Mouse (Mus musculus) kidney, adult 2 months (tissue): ENCODE measurements around the gene Rundc3b. TPM values are rescaled to one million over a fixed set of nuclear protein-coding genes. Genes with fewer than 3 reads are reported as not detected.

Experiments used
- DNase-seq: peaks from one replicate; pipeline ENCODE4 v3.0.0; 2021
- H3K27ac ChIP-seq: fragments of 200-500 bp; 2 replicates; pipeline ENCODE4 v1.5.1; 2012; ENCODE audit warnings: low read depth, low read length, control low read depth, inconsistent platforms; ENCODE audit not compliant: insufficient read depth
- H3K27me3 ChIP-seq: fragments of 200-500 bp; replicated peaks from 2 replicates; pipeline ENCODE4 v1.6.1; 2012; ENCODE audit warnings: mild to moderate bottlenecking, moderate library complexity, low read length, inconsistent platforms; ENCODE audit not compliant: control insufficient read depth, insufficient read depth
- H3K36me3 ChIP-seq: fragments of 200-500 bp; 2 replicates; pipeline ENCODE4 v1.6.1; 2012; ENCODE audit warnings: mild to moderate bottlenecking, moderate library complexity, low read length, inconsistent platforms; ENCODE audit not compliant: control insufficient read depth, insufficient read depth
- H3K4me1 ChIP-seq: fragments of 200-500 bp; 2 replicates; pipeline ENCODE4 v1.6.1; 2011; ENCODE audit warnings: low read length; ENCODE audit not compliant: control insufficient read depth, insufficient read depth
- H3K4me3 ChIP-seq: fragments of 200-500 bp; 2 replicates; pipeline ENCODE4 v1.5.1; 2011; ENCODE audit warnings: mild to moderate bottlenecking, low read depth, low read length, control low read depth; ENCODE audit not compliant: insufficient read depth
- CTCF ChIP-seq: fragments of 200-500 bp; conservative IDR thresholded peaks from 2 replicates; pipeline ENCODE4 v1.5.1; 2011; ENCODE audit warnings: low read depth, mild to moderate bottlenecking, control low read depth, low read length, moderate library complexity, mixed read lengths; ENCODE audit not compliant: insufficient read depth, insufficient read length
- POLR2A ChIP-seq: fragments of 200-500 bp; IDR thresholded peaks from one replicate; pipeline ENCODE4 v1.6.1; 2011; ENCODE audit warnings: low read depth, low read length, control low read depth
- WGBS: fragments of 180-500 bp; shearing (Covaris S2); methylation state at CpG from one replicate; pipeline ENCODE4 v1.1.7; 2018; 5-methylcytosine and 5-hydroxymethylcytosine counted together
- polyA plus RNA-seq: library from polyadenylated mRNA; depleted of rRNA; stranded (reverse); fragments of >200 nt; gene quantifications from 2 replicates; pipeline ENCODE4 v1.2.3, GENCODE M21; 2012

Rundc3b gene
- polyA plus RNA-seq, 1 experiment = 0.53 TPM

GRCm38 (mm10) chr5:8648774-8649173 is 26.0 kb upstream of the Rundc3b start:
- no peak overlapping the region for H3K4me3 ChIP-seq
- no peak overlapping the region for H3K27ac ChIP-seq
- no peaks in the 10 kb centered on the region for H3K36me3 ChIP-seq
- TF ChIP-seq POLR2A (no peak), CTCF (no peak)
- no peaks in the 10 kb centered on the region for H3K27me3 ChIP-seq
- no peak for DNase-seq
- no peaks in the 10 kb centered on the region for H3K4me1 ChIP-seq

- no peaks in the 10 kb centered on the region for H3K36me3 ChIP-seq
- no peaks in the 10 kb centered on the region for H3K4me1 ChIP-seq
- H3K27me3 ChIP-seq = no peaks in the 10 kb centered on the region
- no peak overlapping the region for H3K27ac ChIP-seq
- 53% methylated on average over 4 of the region's 4 CpGs for WGBS
- no peak for TF ChIP-seq POLR2A
- TF ChIP-seq CTCF = no peak
- peak; percentile 52 for DNase-seq
- no peak overlapping the region for H3K4me3 ChIP-seq
Observed at GRCm38 (mm10) chr5:8648300-8648699, 25.5 kb upstream of the Rundc3b start.

GRCm38 (mm10) chr5:8634489-8634975 is 11.8 kb upstream of the Rundc3b start:
- no peak for DNase-seq
- H3K36me3 ChIP-seq = no peaks in the 10 kb centered on the region
- no peaks in the 10 kb centered on the region for H3K4me1 ChIP-seq
- TF ChIP-seq CTCF = no peak
- no peak for TF ChIP-seq POLR2A
- no peak overlapping the region for H3K27ac ChIP-seq
- H3K4me3 ChIP-seq = no peak overlapping the region
- no peaks in the 10 kb centered on the region for H3K27me3 ChIP-seq

- no peak for TF ChIP-seq CTCF
- TF ChIP-seq POLR2A = no peak
- no peak for DNase-seq
- no peaks in the 10 kb centered on the region for H3K27me3 ChIP-seq
- no peak overlapping the region for H3K27ac ChIP-seq
- H3K4me1 ChIP-seq = no peaks in the 10 kb centered on the region
- 74% methylated on average over 3 of the region's 3 CpGs for WGBS
- no peaks in the 10 kb centered on the region for H3K36me3 ChIP-seq
- no peak overlapping the region for H3K4me3 ChIP-seq
Observed at GRCm38 (mm10) chr5:8632901-8633300, 10.1 kb upstream of the Rundc3b start.

GRCm38 (mm10) chr5:8622071-8622595 is 619 bp downstream of the Rundc3b start:
- peak; percentile 54 for DNase-seq
- TF ChIP-seq POLR2A = no peak
- TF ChIP-seq CTCF = no peak
- 1% methylated on average over 45 of the region's 49 CpGs for WGBS
- Histone ChIP-seq H3K4me3 (peak overlapping the region; percentile 69), H3K4me1 (no peaks in the 10 kb centered on the region), H3K36me3 (no peaks in the 10 kb centered on the region), H3K27me3 (no peaks in the 10 kb centered on the region), H3K27ac (no peak overlapping the region)

GRCm38 (mm10) chr5:8571118-8571517 is 51.6 kb downstream of the Rundc3b start:
- Histone ChIP-seq H3K27me3 (no peaks in the 10 kb centered on the region), H3K27ac (no peak overlapping the region), H3K4me3 (no peak overlapping the region), H3K4me1 (no peaks in the 10 kb centered on the region), H3K36me3 (no peaks in the 10 kb centered on the region)
- no peak for DNase-seq
- TF ChIP-seq CTCF (no peak), POLR2A (no peak)
- 53% methylated on average over 3 of the region's 3 CpGs for WGBS

GRCm38 (mm10) chr5:8566867-8567266 is 55.9 kb downstream of the Rundc3b start:
- WGBS = 59% methylated on average over 3 of the region's 3 CpGs
- DNase-seq = no peak

GRCm38 (mm10) chr5:8544512-8544911 is 78.2 kb downstream of the Rundc3b start:
- Histone ChIP-seq H3K4me3 (no peak overlapping the region), H3K36me3 (no peaks in the 10 kb centered on the region), H3K27me3 (no peaks in the 10 kb centered on the region), H3K27ac (no peak overlapping the region), H3K4me1 (no peaks in the 10 kb centered on the region)
- no peak for DNase-seq
- 47% methylated on average over 3 of the region's 5 CpGs for WGBS
- TF ChIP-seq POLR2A (no peak), CTCF (no peak)

More at GRCm38 (mm10) chr5:8566867-8567266, 55.9 kb downstream of the Rundc3b start:
- Histone ChIP-seq H3K4me3 (no peak overlapping the region), H3K36me3 (no peaks in the 10 kb centered on the region), H3K4me1 (no peaks in the 10 kb centered on the region), H3K27me3 (no peaks in the 10 kb centered on the region), H3K27ac (no peak overlapping the region)
- TF ChIP-seq CTCF = no peak
- no peak for TF ChIP-seq POLR2A
